Mouse (Mus musculus) stomach, postnatal 0 days (tissue): ENCODE measurements around the gene Nedd9.

Experiments used
- CTCF ChIP-seq: IDR thresholded peaks from 2 replicates; pipeline ENCODE4 v1.5.1; 2016; ENCODE audit warnings: antibody characterized with exemption, low read depth, mild to moderate bottlenecking, moderate library complexity
- EP300 ChIP-seq: optimal IDR thresholded peaks from 2 replicates; pipeline ENCODE3; 2016; ENCODE audit warnings: antibody characterized with exemption

GRCm38 (mm10) chr13:41358009-41358408 is 129.2 kb downstream of the Nedd9 start:
- TF ChIP-seq CTCF (no peak), EP300 (no peak)
